Mouse (Mus musculus) activated CD4-positive, CD25-positive, alpha-beta regulatory T cell, adult 9 weeks (primary cell): ENCODE results near the gene Rabep2. TPM values are rescaled to one million over a fixed set of nuclear protein-coding genes. Genes with fewer than 3 reads are reported as not detected.

ENCODE experiments used
- polyA plus RNA-seq: library from polyadenylated mRNA; unstranded; fragments of 100-300 nt; shearing (Covaris generic); gene quantifications from one replicate; pipeline ENCODE4 v1.2.1, GENCODE M21; 2017

The Rabep2 gene
- polyA plus RNA-seq: 53.7 TPM

DNA sequence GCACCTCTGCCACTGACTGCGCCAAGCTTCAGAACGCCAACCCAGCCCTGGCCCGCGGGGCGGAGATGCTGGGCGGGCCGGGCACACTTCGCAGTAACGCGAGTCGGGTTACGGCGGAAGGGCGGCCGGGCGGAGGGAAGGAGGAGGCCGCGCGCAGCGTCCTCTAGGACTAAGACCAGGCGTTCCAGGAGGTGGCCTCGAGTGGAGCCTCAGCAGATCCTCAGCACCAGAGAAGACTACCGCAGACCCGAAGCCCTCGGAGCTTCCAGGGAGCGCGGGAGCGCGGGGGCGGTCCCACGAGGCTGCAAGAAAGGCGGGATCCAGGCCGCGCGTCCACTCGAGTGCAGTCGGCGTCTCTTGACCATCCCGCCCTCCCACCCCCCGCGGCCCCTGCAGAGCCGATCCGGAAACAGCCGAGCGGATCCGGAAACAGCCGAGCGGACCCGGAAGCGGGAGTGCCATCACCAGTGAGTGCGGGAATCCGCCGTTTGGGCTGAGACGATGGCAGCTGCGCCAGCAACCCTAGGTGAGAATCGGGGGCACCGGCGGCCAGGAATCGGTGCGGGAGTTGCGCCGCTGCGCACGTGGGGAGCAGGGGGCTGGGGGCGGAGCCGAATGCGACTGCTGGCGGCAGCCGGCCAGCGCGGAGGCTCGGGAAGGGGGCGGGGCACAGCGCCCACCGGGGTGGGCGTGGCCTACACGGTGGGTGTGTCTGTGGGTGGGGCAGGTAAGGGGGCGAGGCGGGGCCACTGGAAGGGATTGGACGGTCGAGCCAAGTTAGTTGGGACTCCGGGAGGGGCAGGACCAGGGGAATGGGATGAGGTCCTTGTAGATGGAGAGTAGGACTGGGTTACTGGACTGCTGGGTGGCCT lies at the start of gene Rabep2:
Gene Rabep2 (plus strand): TSS at position 129 of the 872 bp plus-strand sequence.

DNA sequence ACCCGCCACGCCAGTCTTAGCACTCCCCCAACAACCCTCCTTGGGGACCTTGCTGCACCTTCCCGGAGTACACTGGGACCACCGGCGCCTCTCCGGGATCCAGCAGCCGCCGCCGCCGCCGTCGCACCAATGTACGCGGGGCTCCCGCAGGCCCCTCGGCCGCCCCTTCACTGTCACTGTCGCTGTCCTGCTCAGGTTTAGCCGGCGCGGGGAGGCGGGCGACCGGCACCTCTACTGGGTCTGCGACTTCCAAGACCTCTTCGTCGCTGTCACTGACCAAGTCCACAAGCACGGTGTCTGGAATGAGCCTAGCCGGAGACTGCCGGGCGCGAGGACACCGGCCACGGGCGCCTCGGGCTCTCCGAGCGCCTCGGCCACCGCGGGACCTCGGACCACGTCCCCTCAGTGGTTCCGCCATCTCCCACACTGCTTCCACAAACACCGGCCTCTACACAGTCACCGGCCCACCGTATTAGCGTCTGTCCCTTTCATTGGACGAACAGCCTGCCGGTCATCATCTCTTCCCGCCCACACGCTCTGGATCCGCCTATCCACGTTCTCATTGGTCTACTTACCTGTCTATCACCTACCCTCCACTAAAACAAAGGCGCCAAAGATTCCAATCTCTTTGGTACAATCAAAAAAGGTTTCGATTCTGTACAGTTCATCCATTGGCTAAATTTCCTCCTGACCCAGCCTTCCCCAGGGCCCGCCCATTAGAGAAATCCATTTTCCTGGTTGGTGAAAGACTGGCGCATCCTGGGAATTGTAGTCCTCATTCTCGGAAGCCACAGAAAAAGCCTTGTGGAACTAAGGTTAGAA lies 32.0 kb upstream of the Rabep2 start, which contains the start of gene Nfatc2ip:
Gene Nfatc2ip (minus strand): TSS at position 440 of the 822 bp plus-strand sequence.

DNA sequence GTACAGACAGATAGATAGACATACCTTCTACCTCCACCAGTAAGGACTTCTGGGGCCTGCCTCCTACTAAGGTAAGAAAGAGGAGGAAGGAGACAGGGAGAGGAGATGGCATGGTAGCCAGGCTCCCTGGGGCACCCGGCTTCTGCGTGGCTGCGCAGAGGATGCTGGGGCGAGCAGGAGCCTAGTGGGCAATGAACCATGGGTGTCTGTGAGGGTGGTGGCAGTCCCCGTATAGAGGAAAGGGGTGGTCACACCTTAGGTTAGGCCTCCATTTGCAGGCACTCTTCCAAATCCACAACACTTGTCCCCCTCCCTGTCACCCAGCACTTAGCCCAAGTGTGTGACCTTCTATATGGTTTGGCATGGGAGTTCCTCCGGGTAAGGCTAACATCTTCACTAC lies 13.8 kb upstream of the Rabep2 start, which contains the start of gene Cd19:
Gene Cd19 (minus strand): TSS at position 165 of the 400 bp plus-strand sequence.

DNA sequence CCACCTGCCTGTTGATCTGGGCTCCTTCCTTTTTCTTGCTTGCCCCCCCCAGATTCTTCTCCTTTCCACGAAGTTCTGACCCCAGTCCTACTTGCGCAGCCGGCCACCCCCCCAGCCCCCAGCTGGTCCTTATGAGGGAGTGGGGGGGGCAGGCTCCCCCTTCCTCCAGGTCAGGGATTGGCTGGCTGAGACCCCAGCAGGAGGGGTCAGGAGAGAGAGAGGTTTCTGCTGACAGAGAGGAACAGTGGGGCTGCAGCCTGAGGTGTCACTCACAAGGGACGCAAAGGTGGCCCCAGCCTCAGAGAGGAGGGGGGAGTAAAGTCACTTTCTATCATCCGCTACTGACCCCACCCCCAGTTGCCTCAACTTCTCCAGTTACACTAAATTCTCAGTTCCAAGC lies 34.4 kb downstream of the Rabep2 start, which contains the start of gene Atp2a1:
Gene Atp2a1 (minus strand): TSS at position 105 of the 400 bp plus-strand sequence.

DNA sequence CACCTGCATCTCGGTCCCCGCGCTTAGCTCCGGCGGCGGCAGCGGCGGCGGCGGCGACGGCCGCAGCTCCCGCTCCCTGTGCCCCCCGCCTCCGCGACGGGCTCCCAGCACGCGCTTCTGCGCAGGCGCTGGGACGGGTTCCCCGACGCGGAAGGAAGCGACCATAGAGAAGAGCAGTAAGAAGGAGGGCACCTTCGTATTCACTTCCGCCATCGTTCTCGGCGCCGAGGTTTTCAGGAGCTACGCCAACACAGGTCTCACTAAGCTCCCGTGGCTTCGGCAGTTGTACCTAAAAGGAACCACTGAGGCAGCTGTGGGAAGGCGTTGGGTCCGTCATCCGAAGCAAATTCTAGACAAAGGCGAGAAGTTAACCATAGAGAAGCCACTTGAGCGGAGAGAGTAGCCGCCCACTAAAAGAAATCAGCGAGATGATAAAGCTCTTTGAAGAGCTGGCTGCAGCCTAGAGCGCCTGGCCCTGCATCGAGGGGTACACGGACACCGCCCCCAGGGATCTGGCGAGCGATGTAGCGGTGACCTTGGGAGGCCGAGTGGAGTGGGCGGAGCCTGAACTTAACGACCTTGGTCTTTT lies 46.5 kb downstream of the Rabep2 start, which contains the start of gene Sh2b1:
Gene Sh2b1 (minus strand): TSS at position 432 of the 589 bp plus-strand sequence.

DNA sequence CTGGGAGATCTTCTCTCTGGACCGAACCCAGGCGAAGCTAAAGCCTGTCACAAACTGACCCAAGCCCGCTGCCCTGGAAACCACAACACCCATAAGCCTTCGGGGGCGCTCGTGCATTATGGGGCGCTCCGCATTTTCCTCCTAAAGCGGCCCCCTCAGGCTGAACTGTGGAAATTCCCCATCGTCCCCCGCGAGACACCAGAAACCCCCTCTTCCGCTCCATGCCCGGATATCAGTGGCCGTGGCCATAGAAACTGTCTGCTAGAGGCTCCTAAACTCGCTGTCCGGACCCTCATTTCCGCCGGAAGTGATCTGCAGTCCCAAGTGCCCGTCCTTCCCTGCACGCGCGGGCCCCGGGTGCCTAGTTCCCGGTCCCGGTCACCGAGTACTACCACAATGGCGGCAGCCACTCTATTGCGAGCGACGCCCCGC lies 58.5 kb downstream of the Rabep2 start, which contains the start of gene Tufm:
Gene Tufm (plus strand): TSS at position 310 of the 432 bp plus-strand sequence.

Other genes starting within 250 kb of the Rabep2 start
- 65.7 TPM for gene Xpo6, start 228.3 kb upstream of the Rabep2 start, polyA plus RNA-seq
- 2.6 TPM for gene Sbk1, start 156.1 kb upstream of the Rabep2 start, polyA plus RNA-seq
- 813 TPM for gene Lat, start 59.2 kb upstream of the Rabep2 start, polyA plus RNA-seq
- 79.7 TPM for gene Spns1, start 51.3 kb upstream of the Rabep2 start, polyA plus RNA-seq
- 4.1 TPM for gene Nfatc2ip, start 32.0 kb upstream of the Rabep2 start, polyA plus RNA-seq
- gene Cd19, start 13.9 kb upstream of the Rabep2 start, polyA plus RNA-seq: 1.3 TPM
- gene Atp2a1, start 34.3 kb downstream of the Rabep2 start, polyA plus RNA-seq: 0.57 TPM
- gene Sh2b1, start 46.7 kb downstream of the Rabep2 start, polyA plus RNA-seq: 35.5 TPM
- 132 TPM for gene Tufm, start 58.6 kb downstream of the Rabep2 start, polyA plus RNA-seq
- gene Atxn2l, start 74.7 kb downstream of the Rabep2 start, polyA plus RNA-seq: 32.9 TPM
- 235 TPM for gene Eif3c, start 137.7 kb downstream of the Rabep2 start, polyA plus RNA-seq
- 4.3 TPM for gene Apobr, start 156.2 kb downstream of the Rabep2 start, polyA plus RNA-seq
- 120 TPM for gene Cln3, start 157.1 kb downstream of the Rabep2 start, polyA plus RNA-seq
- gene Il27, start 166.2 kb downstream of the Rabep2 start, polyA plus RNA-seq: not detected
- not detected for gene Nupr1, start 202.1 kb downstream of the Rabep2 start, polyA plus RNA-seq
- gene Sgf29, start 220.6 kb downstream of the Rabep2 start, polyA plus RNA-seq: 109 TPM
- 1.5 TPM for gene Sult1a1, start 247.7 kb downstream of the Rabep2 start, polyA plus RNA-seq